Mouse (Mus musculus): Measurements from ENCODE around the gene Sdc3.

Gene Sdc3

GRCm38 (mm10) chr4:130828851-130829673, 36.7 kb downstream of the Sdc3 start:
- DNase-seq = peak; percentile 85 to 91

DNA sequence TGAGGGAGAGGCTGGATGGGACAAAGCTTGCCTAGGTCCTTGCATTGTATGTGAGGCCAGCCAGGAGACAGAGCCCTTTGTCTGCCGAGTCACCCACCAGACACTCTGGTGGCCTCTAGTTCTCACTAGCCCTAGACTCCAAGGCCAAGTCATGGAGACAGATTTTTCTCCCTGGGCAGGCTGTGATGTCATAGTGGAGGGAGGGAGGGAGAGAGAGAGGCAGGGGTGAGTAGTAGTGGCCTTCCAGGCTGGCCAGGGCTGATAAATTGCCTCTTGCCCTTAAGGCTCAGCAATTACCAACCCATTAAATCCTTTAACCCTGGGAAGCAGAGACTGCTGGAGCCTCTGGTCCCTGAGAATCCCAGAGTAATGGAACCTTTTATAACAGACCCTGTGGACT, 41.8 kb downstream of the Sdc3 start:
- no peak for DNase-seq

- DNase-seq = peak; percentile 65 to 78
These were observed 43.2 kb downstream of the Sdc3 start for GRCm38 (mm10) chr4:130835550-130835949.

DNA sequence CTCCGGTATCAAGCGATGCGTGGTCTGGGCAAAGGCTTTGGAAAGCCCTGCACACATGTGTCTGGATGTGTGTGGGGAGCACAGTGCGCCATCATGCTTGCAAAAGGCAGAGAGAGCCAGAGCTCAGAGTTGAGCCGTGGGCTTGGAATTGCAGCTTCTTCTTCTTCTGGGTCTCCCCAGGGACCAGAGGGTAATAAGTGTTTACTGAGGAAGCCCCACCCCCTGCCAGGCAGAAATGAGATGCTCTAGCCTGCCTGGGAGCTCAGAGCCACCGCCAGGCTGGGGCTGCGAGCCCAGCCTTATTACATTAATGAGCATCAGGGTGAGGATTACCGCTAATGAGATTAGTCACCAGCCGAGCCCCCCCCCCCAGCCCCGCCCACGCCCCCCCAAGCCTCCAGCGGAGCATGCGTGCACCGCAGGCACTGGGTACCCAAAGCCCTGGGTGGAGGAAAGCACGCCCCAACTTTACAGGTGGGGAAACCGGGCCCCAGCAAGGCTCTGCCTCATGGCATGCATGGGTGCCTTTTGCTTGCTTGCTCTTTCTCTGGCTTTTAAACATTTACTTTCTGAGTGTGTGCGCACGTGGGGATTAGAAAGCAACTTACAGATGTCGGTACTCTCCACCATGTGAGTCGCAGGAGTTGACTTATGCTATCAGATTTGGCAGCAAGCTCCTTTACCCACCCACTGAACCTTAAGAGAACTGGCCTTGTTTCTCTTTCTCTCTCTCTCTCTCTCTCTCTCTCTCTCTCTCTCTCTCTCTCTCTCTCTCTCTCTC, 44.1 kb downstream of the Sdc3 start:
- DNase-seq = peak; percentile 38 to 55

DNA sequence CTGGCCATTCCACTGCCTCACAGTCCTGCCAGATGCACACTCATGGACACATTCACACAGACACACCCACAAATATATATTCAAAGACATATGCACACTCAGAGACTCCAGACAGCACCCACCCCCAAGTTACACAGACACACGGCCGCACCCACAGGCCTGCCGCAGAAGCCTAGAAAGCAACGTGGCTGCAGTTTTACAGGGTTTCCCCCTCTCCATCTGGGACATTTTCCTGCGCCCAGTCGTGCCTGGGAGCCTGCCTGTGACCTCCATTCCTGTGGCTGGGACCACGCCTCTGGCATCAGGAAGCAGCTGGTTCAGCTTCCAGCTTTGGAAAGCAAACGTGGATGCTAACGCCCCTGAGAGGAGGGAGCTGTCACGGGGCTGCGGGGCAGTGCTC, 46.2 kb downstream of the Sdc3 start:
- peak; percentile 47 to 71 for DNase-seq

DNA sequence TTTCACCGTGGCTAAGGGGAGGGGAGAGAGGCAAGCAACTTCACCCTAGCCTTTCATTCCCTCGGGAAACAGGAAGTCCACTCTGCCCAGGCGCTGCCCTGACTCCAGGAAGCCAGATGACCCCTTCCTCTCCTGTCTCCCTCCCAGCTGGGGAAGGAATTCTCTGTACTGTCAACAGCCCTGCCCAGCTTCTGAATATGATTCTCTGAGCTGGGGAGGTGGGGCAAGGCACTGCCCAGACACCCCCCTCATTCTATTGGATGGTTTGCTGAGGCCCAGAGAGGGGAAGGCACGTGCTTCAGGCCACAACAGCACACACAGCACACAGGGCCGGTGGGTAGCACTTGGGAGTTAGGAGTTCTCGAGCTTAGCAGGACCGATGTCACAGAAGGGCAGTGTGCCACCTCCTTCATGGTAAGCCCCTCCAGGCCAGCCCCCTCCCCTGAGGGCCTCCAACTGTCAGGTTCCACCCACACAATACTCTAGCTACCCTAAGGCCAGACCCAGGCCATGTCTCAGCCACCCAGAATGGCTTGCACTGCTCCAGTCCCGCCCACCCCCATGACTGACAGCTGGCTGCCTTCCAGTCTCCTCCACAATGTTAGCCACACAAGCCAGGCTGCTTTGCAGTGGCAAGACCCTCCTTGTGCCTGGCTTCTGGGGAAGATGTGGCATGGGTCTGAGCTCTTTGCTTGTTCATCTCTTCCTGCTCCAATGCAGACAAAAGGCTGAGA, 48.9 kb downstream of the Sdc3 start:
- DNase-seq = peak; percentile 66 to 81

DNA sequence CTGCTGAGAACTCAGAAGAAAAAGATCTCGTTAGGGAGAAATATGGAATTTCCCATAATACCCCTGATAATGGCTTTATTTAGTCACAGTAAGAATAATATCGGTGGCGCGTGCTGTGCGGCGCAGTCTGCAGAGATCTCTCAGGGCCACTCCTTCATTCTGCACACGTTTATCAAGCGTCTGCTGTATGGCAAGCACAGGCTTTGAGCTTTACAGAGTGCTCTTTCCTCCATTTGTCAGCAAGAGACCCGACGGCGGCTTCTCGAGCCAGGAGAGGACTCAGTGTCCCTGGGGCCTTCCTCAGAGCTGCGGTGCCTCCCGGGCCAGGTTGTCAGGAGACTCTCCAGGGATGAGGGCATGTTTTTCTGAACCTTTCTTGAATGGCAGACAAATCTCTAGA, 56.5 kb downstream of the Sdc3 start:
- no peak for DNase-seq

- no peak for DNase-seq
These were observed 65.3 kb downstream of the Sdc3 start for GRCm38 (mm10) chr4:130857661-130858060.

DNA sequence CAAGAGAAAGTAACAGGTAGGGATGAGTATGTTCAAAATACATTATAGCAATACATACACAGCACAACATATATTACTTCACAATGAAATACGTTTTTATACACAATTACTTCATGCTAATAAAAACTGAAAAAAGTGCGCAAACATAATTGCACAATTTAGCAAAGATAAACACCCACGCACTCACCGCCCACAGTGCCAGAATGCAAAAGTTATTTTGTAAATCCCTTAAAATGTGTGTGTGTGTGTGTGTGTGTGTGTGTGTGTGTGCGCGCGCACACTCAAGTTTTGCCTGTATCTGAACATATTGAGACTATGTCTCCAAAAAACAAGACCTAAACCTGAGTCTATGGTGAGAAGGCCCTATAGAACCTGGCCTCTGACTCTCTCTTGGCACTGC, 66.5 kb downstream of the Sdc3 start:
- no peak for DNase-seq

DNA sequence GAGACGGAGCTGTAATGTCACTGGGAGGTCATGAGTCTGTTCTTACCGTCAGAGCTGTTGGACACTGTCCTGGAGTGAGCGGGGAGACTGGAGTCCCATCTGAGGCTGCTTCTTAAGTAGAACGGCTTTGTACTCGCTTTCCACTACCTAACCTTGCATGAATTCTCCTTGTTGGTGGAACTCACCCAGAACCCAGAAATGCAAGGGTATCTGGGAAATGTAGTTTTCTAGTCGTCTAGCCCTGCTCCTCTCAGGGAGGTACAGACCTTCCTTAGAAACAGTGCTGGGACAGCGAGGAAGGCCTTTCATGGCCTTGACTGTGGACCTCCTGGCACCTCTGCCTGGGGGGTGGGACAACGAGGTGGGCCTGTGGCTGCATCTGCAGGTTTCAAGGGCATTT, 67.1 kb downstream of the Sdc3 start:
- no peak for DNase-seq

DNA sequence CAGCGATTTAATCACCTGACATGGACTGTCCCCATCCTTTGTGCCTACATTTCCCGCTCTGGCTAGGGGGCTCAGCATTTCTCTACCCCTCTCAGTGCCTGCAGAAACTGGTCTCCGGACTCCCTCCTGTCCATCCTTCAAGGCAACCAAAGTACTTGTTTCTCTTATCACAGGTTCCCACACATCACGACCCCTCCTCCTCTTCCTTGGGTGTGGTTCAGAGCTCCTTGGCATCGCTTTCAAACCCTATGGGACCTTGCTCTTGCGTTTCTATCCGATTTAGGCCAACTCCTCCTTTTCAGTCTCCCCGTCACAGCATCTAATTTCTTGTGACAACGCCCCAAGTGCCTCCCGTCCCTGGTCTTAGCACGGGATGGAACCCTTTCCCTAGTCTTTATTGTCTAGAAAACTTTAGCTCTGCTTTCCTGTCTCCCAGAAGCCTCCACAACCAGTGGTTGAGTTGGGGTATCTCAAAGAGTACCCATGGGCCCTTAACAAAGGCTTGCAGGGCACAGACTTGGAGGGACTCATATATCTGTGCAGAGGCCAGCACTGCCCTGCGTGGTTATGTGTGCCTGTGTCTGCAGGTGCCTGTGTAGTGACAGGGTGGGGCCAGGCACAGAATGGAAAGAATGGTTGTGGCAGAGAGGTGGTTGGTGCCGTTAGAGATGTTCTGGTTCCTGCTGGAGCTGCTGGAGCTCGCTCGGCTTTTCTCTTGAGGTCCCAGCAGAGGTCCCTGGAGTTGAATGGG, 68.7 kb downstream of the Sdc3 start:
- DNase-seq = no peak

GRCm38 (mm10) chr4:130861653-130862208, 69.4 kb downstream of the Sdc3 start:
- peak; percentile 47 to 68 for DNase-seq

DNA sequence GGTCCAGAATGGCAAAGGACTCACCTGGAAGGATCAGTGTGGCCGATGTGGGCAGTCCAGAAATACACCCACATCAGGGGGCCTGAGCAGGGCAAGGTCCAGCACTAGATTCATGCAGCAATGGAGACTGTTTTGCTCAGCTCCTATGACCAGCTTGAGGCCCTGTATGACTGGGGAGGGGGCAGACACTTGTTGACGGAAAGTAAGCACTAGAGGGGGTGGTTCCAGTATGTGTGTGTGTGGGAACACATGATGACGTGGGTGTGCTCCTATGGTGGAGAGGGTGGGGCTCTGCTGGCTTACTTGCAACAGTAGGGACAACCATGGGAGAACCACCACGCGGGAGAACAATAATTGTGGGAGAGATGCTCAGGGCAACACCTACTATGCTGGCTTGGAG, 70.2 kb downstream of the Sdc3 start:
- DNase-seq = no peak

DNA sequence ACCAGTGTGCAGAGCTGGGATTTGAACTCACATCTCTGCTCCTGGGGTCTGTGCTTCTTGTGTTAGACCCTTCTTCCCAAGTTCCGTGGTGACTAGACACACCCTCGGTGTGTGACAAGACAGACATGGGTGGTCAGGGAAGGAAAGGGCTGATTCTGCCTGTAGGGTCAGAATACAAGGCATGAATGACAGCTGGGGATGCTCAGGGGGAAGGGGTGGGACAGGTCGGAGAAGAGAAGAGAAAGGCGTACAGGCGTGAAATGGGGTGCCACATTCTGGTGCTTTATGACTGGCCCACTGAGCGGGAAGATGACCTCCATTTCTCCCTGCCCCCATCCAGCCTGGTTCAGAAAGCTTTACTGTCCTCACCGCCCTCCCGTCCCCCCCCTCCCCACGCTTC, 73.1 kb downstream of the Sdc3 start:
- no peak for DNase-seq

DNA sequence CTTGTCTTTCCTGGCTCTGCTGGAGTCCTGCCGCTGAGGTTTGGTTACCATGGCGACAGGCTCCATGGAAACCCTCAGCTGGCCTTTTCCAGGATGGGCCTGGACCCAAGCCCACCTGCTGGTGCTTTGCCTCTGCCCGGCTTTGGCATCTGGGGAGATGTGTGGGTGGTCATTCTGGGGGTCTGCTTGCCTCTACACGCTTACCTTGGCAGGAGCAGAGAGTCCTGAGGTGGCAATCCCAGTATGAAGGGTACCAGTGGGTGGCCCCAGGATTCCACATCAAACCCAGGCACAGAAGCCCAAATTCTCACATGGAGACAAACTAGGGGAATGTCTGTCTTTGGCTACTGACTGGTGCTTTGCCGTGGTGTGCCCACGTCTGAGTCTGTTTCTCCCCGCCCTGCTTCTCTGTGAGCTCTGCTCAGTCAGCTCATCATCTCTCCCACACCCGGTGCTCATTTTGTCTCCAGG, 73.6 kb downstream of the Sdc3 start:
- no peak for DNase-seq

DNA sequence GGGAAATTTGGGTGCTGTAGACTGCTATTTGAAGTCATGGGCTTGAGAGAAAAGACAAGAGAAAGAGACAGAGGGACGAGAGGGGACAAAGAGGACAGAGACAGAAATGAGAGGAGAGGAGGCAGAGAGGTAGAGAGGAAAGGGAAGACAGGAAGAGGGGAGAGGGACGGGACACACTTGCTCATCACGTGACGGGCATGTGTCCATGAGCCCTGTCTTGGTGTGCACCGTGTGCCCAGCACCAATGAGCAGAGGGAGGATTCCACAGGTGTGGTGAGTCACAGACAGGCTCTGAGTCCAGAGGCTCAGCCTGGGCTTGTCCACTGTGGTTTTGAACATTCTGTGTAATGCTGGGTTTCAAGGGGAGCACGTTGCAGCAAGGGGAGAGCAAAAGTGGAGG, 75.6 kb downstream of the Sdc3 start:
- DNase-seq = no peak

- no peak for DNase-seq
These were observed 76.5 kb downstream of the Sdc3 start for GRCm38 (mm10) chr4:130868803-130869202.

GRCm38 (mm10) chr4:130872414-130872813, 80.1 kb downstream of the Sdc3 start:
- DNase-seq = no peak

- DNase-seq = no peak
These were observed 81.1 kb downstream of the Sdc3 start for GRCm38 (mm10) chr4:130873440-130873839.

DNA sequence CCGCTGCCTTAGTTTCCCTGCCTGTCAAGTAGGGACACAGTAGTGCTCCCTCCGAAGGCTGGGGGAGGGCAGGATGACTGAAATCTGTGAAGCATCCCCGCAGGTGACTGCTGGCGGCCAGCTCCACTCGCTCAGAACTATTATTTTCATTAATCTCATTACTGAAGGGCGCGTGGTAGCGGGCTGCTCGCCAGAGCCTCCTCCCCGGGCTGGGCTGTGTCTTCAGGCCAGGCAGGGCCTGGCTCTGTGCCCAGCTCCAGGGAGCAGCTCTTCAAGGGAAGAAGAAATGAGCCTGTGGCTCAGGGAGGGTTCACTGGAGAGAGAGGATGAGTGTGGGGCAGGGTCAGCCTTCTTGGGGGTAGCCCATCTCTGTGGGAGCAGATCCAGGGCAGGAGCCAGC, 82.3 kb downstream of the Sdc3 start:
- DNase-seq = peak; percentile 84 to 86

Data from kidney, postnatal 25 days (tissue).